Mouse (Mus musculus) left cerebral cortex, adult 9 months (tissue): Measurements from ENCODE around the gene Gdf9.
"Not testable (repeated sequence)": the region's sequence is repeated elsewhere in the genome, so short reads cannot be mapped to it uniquely, and the experiment has no call there.

Experiments
- DNase-seq, 2 experiments: peaks; one replicate each; pipeline ENCODE4 v3.0.0; 2022; ENCODE audit warnings: low spot score in 2 of 2

The Gdf9 gene

GRCm38 (mm10) chr11:53430670-53431346, at the start of gene Gdf9, which contains the start of gene Uqcrq:
TSS of gene Gdf9 (plus strand) at chr11:53431023.
TSS of gene Uqcrq (minus strand) at chr11:53430831.
- DNase-seq, result peak; percentile 100

GRCm38 (mm10) chr11:53383758-53384428, 46.9 kb upstream of the Gdf9 start:
- DNase-seq, result no peak

- no peak for DNase-seq
Observed at GRCm38 (mm10) chr11:53393856-53394255, 37.0 kb upstream of the Gdf9 start.

- no peak for DNase-seq
Observed at GRCm38 (mm10) chr11:53403638-53404037, 27.2 kb upstream of the Gdf9 start.

GRCm38 (mm10) chr11:53411738-53412137, 19.1 kb upstream of the Gdf9 start:
- DNase-seq, result no peak

GRCm38 (mm10) chr11:53413871-53414270, 17.0 kb upstream of the Gdf9 start:
- DNase-seq, result no peak

- DNase-seq, result no peak
Observed at GRCm38 (mm10) chr11:53418048-53418447, 12.8 kb upstream of the Gdf9 start.

- DNase-seq, result no peak
Observed at GRCm38 (mm10) chr11:53423036-53423435, 7.8 kb upstream of the Gdf9 start, which contains the start of gene Leap2. TSS of gene Leap2 (minus strand) at chr11:53423170.

GRCm38 (mm10) chr11:53424826-53425225, 6.0 kb upstream of the Gdf9 start:
- no peak for DNase-seq

- DNase-seq, result peak in 1 of 2 experiments; percentile 30
Observed at GRCm38 (mm10) chr11:53425251-53425650, 5.6 kb upstream of the Gdf9 start.

GRCm38 (mm10) chr11:53425711-53426255, 5.0 kb upstream of the Gdf9 start:
- DNase-seq, result no peak

- DNase-seq, result not testable (repeated sequence)
Observed at GRCm38 (mm10) chr11:53426914-53427313, 3.9 kb upstream of the Gdf9 start.

GRCm38 (mm10) chr11:53427993-53428715, 2.7 kb upstream of the Gdf9 start:
- DNase-seq, result no peak

GRCm38 (mm10) chr11:53428716-53429057, 2.1 kb upstream of the Gdf9 start:
- DNase-seq, result no peak

- no peak for DNase-seq
Observed at GRCm38 (mm10) chr11:53429182-53429581, 1.6 kb upstream of the Gdf9 start.

- no peak for DNase-seq
Observed at GRCm38 (mm10) chr11:53430300-53430669, 538 bp upstream of the Gdf9 start.

GRCm38 (mm10) chr11:53431347-53432056, 679 bp downstream of the Gdf9 start:
- no peak for DNase-seq

- no peak for DNase-seq
Observed at GRCm38 (mm10) chr11:53433057-53433456, 2.2 kb downstream of the Gdf9 start.

- no peak for DNase-seq
Observed at GRCm38 (mm10) chr11:53435504-53435903, 4.7 kb downstream of the Gdf9 start.

- DNase-seq, result no peak
Observed at GRCm38 (mm10) chr11:53436338-53436737, 5.5 kb downstream of the Gdf9 start.

GRCm38 (mm10) chr11:53441921-53442320, 11.1 kb downstream of the Gdf9 start:
- no peak for DNase-seq

GRCm38 (mm10) chr11:53443861-53444260, 13.0 kb downstream of the Gdf9 start:
- peak in 1 of 2 experiments; percentile 44 for DNase-seq
